Mouse (Mus musculus): ENCODE results near the gene Acox2. TPM values are rescaled to one million over a fixed set of nuclear protein-coding genes. Genes with fewer than 3 reads are reported as not detected.

The Acox2 gene
- polyA plus RNA-seq (2014; fragmentation: Illumina TruSeq; extraction: RNeasy Lipid Tissue Mini Kit (QIAGEN cat#74804)): 3.2 TPM

DNA sequence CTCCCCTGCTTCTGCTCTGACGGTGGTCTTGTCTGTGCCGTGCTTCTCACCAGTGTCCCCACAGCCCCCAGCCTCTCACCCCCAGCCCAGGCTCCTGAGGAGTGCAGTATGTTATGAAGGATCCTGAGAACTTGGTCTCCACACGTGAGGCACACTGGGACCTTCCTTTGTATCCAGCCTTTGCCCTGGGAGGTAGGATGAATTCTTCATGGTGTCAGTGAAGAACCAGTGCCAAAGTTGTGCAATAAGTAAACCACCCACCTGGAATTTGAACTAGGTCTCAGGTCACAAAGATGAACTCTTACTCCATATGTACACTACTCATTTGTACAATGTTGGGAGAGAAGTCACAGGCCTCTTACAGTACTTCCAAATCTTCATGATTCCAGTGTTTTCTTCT lies at the start of gene Acox2:
Acox2 (minus strand) TSS at position 188 of the 400 bp plus-strand sequence.

GRCm38 (mm10) chr14:8213803-8214224 lies 45.3 kb downstream of the Acox2 start, which contains the start of gene Kctd6:
TSS of gene Kctd6 (plus strand) at chr14:8214140.

Other genes starting within 250 kb of the Acox2 start
- gene Rpp14, start 179.0 kb downstream of the Acox2 start, polyA plus RNA-seq (2014; fragmentation: Illumina TruSeq; extraction: RNeasy Lipid Tissue Mini Kit (QIAGEN cat#74804)): 64.5 TPM
- 32.8 TPM for gene Pxk, start 161.1 kb downstream of the Acox2 start, polyA plus RNA-seq (2014; fragmentation: Illumina TruSeq; extraction: RNeasy Lipid Tissue Mini Kit (QIAGEN cat#74804))
- gene Pdhb, start 86.3 kb downstream of the Acox2 start, polyA plus RNA-seq (2014; fragmentation: Illumina TruSeq; extraction: RNeasy Lipid Tissue Mini Kit (QIAGEN cat#74804)): 169 TPM
- gene Kctd6, start 45.2 kb downstream of the Acox2 start, polyA plus RNA-seq (2014; fragmentation: Illumina TruSeq; extraction: RNeasy Lipid Tissue Mini Kit (QIAGEN cat#74804)): 28.0 TPM
- 9.0 TPM for gene Fam107a, start 58.7 kb upstream of the Acox2 start, polyA plus RNA-seq (2014; fragmentation: Illumina TruSeq; extraction: RNeasy Lipid Tissue Mini Kit (QIAGEN cat#74804))
- not detected for gene Oit1, start 119.4 kb upstream of the Acox2 start, polyA plus RNA-seq (2014; fragmentation: Illumina TruSeq; extraction: RNeasy Lipid Tissue Mini Kit (QIAGEN cat#74804))

Measured in ovary, adult 10 weeks (tissue).